Mouse (Mus musculus) lung, embryonic 16.5 days (tissue): ENCODE results near the gene Zdhhc3. TPM values are rescaled to one million over a fixed set of nuclear protein-coding genes. Genes with fewer than 3 reads are reported as not detected.

Source experiments
- ATAC-seq: fragments of 200-750 bp; cut with Nextera tagmentation; 2 replicates; pipeline ENCODE4 v1.8.0; 2017; ENCODE audit warnings: low read depth, mild to moderate bottlenecking, moderate library complexity
- H3K27ac ChIP-seq: fragments of 300-500 bp; sonication (generic); 2 replicates; pipeline ENCODE4 v1.5.1; 2014; ENCODE audit warnings: mild to moderate bottlenecking, control low read depth, low read length
- H3K27me3 ChIP-seq: fragments of 300-500 bp; sonication (generic); 2 replicates; pipeline ENCODE4 v1.6.1; 2014; ENCODE audit warnings: low read depth, low read length, mixed read lengths; ENCODE audit not compliant: control insufficient read depth, insufficient read depth
- H3K36me3 ChIP-seq: fragments of 300-500 bp; sonication (generic); 2 replicates; pipeline ENCODE4 v1.6.1; 2014; ENCODE audit warnings: low read length; ENCODE audit not compliant: control insufficient read depth, insufficient read depth
- H3K4me1 ChIP-seq: fragments of 300-500 bp; sonication (generic); replicated peaks from 2 replicates; pipeline ENCODE4 v1.6.1; 2014; ENCODE audit warnings: low read length, mixed read lengths; ENCODE audit not compliant: control insufficient read depth, insufficient read depth
- H3K4me2 ChIP-seq: fragments of 300-500 bp; sonication (generic); 2 replicates; pipeline ENCODE4 v1.6.1; 2014; ENCODE audit warnings: low read depth, low read length, control low read depth
- H3K4me3 ChIP-seq: fragments of 300-500 bp; sonication (generic); 2 replicates; pipeline ENCODE4 v1.5.1; 2014; ENCODE audit warnings: mild to moderate bottlenecking, low read length, control low read depth
- H3K9ac ChIP-seq: fragments of 300-500 bp; sonication (generic); 2 replicates; pipeline ENCODE4 v1.6.1; 2014; ENCODE audit warnings: low read length, control low read depth
- H3K9me3 ChIP-seq: fragments of 300-500 bp; sonication (generic); 2 replicates; pipeline ENCODE4 v1.6.1; 2016; ENCODE audit warnings: low read length; ENCODE audit not compliant: control insufficient read depth
- WGBS: fragments of 180-500 bp; shearing (Covaris S2); extraction: QIAGEN DNeasy Blood & Tissue Kit; methylation state at CpG from one replicate; pipeline ENCODE4 v1.1.7; 2014; 5-methylcytosine and 5-hydroxymethylcytosine counted together
- polyA plus RNA-seq: library from polyadenylated mRNA; unstranded; fragments of >200 nt; fragmentation: Nextera tagmentation; extraction: Ambion mirVana; gene quantifications from 2 replicates; pipeline ENCODE4 v1.2.1, GENCODE M21; 2015

Gene Zdhhc3
- 74.6 and 76.4 TPM in 2 replicates for polyA plus RNA-seq

DNA sequence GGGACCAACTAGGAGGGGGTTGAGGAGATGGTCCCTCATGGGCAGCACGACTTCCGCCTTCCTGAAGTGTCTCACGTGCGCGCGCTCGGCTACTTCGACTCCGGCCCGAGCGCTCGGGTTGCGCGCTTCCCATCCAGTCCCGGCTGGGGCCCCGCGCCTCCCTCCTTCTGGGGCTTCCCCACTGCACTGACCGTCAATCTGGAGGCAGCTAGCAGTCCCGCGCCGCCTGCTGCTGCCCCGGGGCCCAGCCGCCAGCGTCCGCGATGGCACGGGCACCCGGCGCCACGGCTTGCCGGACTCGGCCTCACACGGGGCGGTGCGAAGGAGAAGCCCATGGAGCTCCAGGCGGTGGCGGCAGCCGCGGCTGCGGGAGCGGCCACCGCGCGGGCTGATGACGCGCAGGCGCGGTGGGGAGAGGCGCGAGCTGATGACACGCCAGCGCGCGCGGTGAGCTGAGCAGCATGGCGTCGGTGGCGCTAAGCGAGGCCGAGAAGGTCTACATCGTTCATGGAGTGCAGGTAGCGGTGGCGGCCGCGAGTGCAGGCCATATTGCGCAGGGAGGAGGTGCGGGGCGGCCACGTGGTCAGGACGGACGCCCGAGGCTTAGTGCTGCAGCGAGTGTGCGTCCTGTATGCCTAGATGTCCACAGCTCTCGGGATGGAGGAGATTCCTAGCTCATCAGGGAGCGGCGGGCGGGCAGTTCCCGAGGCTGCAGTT, at the start of gene Zdhhc3, which contains the start of gene Exosc7:
Zdhhc3 (minus strand) TSS at position 401 of the 717 bp plus-strand sequence.
Exosc7 (plus strand) TSS at position 411 of the 717 bp plus-strand sequence.
- H3K27me3 ChIP-seq: no peaks in the 10 kb centered on the region
- H3K4me1 ChIP-seq: peaks cover 21% of the 10 kb centered on the region
- peak; percentile 94 for ATAC-seq
- no peaks in the 10 kb centered on the region for H3K9me3 ChIP-seq
- H3K27ac ChIP-seq: peak within 1 kb of the TSS; percentile 97
- H3K36me3 ChIP-seq: no peaks in the 10 kb centered on the region
- H3K4me2 ChIP-seq: peak within 1 kb of the TSS; percentile 94
- peak within 1 kb of the TSS; percentile 98 for H3K9ac ChIP-seq
- WGBS: under 1% methylated on average over 77 of the region's 79 CpGs
- H3K4me3 ChIP-seq: peak within 1 kb of the TSS; percentile 98

GRCm38 (mm10) chr9:123161792-123162191, 48.8 kb upstream of the Zdhhc3 start:
- H3K4me3 ChIP-seq: no peak overlapping the region
- H3K9ac ChIP-seq: no peak overlapping the region
- no peak overlapping the region for H3K4me2 ChIP-seq
- ATAC-seq: no peak
- H3K27ac ChIP-seq: no peak overlapping the region
- WGBS: 36% methylated on average over 2 of the region's 2 CpGs
- H3K4me1 ChIP-seq: no peaks in the 10 kb centered on the region
- no peaks in the 10 kb centered on the region for H3K36me3 ChIP-seq
- H3K27me3 ChIP-seq: no peaks in the 10 kb centered on the region
- H3K9me3 ChIP-seq: no peaks in the 10 kb centered on the region

- no peak overlapping the region for H3K4me2 ChIP-seq
- whole genome bisulfite sequencing: 52% methylated on average over 7 of the region's 7 CpGs
- no peaks in the 10 kb centered on the region for H3K36me3 ChIP-seq
- ATAC-seq: no peak
- no peaks in the 10 kb centered on the region for H3K9me3 ChIP-seq
- no peak overlapping the region for H3K4me3 ChIP-seq
- H3K27ac ChIP-seq: no peak overlapping the region
- H3K4me1 ChIP-seq: no peaks in the 10 kb centered on the region
- no peaks in the 10 kb centered on the region for H3K27me3 ChIP-seq
- no peak overlapping the region for H3K9ac ChIP-seq
Measured at GRCm38 (mm10) chr9:123159330-123159729, 46.3 kb upstream of the Zdhhc3 start.

GRCm38 (mm10) chr9:123158125-123158836, 45.3 kb upstream of the Zdhhc3 start:
- no peaks in the 10 kb centered on the region for H3K9me3 ChIP-seq
- no peak overlapping the region; the same call in 1 of the 2 replicates for H3K9ac ChIP-seq
- H3K27ac ChIP-seq: no peak overlapping the region
- H3K4me2 ChIP-seq: no peak overlapping the region
- no peaks in the 10 kb centered on the region for H3K27me3 ChIP-seq
- no peaks in the 10 kb centered on the region for H3K36me3 ChIP-seq
- H3K4me3 ChIP-seq: no peak overlapping the region
- ATAC-seq: no peak
- no peaks in the 10 kb centered on the region for H3K4me1 ChIP-seq
- 48% methylated on average over 8 of the region's 8 CpGs for WGBS

DNA sequence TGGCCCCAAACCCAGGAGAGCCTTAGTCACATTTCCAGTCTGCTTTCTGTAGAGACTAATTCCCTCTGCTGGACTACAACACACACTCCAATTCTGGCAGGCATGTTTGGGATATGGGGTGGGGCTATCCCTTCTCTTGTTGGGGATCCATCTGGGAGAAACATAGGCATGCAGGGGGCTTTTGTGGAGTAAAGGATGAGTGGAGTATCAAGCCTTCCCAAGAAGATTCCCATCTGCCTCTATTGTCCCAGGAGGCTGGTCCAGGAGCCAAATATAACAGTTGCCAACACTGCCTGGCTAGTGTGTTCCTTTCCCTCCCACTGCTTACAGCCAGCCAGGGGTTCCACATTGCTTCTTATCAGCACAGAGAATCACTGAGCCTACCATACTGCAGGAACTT, 44.7 kb upstream of the Zdhhc3 start:
- H3K9me3 ChIP-seq: no peaks in the 10 kb centered on the region
- H3K4me1 ChIP-seq: no peaks in the 10 kb centered on the region
- no peak overlapping the region; the same call in 1 of the 2 replicates for H3K9ac ChIP-seq
- H3K4me3 ChIP-seq: no peak overlapping the region
- no peak overlapping the region for H3K4me2 ChIP-seq
- H3K27me3 ChIP-seq: no peaks in the 10 kb centered on the region
- ATAC-seq: no peak
- no peak overlapping the region for H3K27ac ChIP-seq
- H3K36me3 ChIP-seq: no peaks in the 10 kb centered on the region

GRCm38 (mm10) chr9:123156910-123157361, 43.9 kb upstream of the Zdhhc3 start:
- no peak overlapping the region for H3K27ac ChIP-seq
- H3K4me2 ChIP-seq: peak overlapping the region; percentile 50
- peaks cover 4% of the 10 kb centered on the region for H3K4me1 ChIP-seq
- H3K9me3 ChIP-seq: no peaks in the 10 kb centered on the region
- peak; percentile 75 for ATAC-seq
- peak overlapping the region; percentile 51 for H3K9ac ChIP-seq
- WGBS: 31% methylated on average over 30 of the region's 30 CpGs
- H3K4me3 ChIP-seq: peak overlapping the region; percentile 36
- H3K36me3 ChIP-seq: no peaks in the 10 kb centered on the region
- H3K27me3 ChIP-seq: no peaks in the 10 kb centered on the region

- Histone ChIP-seq H3K27ac (no peak overlapping the region), H3K27me3 (no peaks in the 10 kb centered on the region), H3K36me3 (no peaks in the 10 kb centered on the region), H3K9ac (no peak overlapping the region), H3K4me2 (no peak overlapping the region), H3K4me3 (no peak overlapping the region), H3K4me1 (peaks cover 20% of the 10 kb centered on the region), H3K9me3 (no peaks in the 10 kb centered on the region)
- WGBS: 86% methylated on average over 2 of the region's 2 CpGs
- ATAC-seq: no peak
Measured at GRCm38 (mm10) chr9:123153121-123153520, 40.1 kb upstream of the Zdhhc3 start.

DNA sequence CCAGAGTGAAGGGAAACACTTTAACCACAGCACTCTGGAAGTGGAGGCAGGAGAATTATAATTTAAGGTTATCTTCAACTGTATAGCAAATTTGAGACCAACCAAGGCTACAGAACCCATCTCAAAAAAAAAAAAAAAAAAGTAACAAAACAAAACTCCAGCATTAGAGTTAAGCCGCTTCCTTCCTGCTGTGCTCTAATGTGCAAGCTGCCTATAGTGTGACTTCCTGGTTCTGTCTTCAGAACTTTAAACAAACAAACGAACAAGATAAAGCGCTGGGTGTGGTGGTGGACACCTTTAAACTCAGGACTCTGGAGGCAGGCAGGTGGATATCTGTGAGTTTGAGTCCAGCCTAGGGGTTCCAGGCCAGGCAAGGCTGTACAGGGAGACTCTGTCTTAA, 39.0 kb upstream of the Zdhhc3 start:
- no peaks in the 10 kb centered on the region for H3K27me3 ChIP-seq
- no peak for ATAC-seq
- no peak overlapping the region for H3K4me3 ChIP-seq
- no peak overlapping the region for H3K9ac ChIP-seq
- 41% methylated on average over 3 of the region's 3 CpGs for WGBS
- H3K9me3 ChIP-seq: no peaks in the 10 kb centered on the region
- no peak overlapping the region for H3K4me2 ChIP-seq
- no peaks in the 10 kb centered on the region for H3K36me3 ChIP-seq
- H3K27ac ChIP-seq: no peak overlapping the region
- peaks cover 22% of the 10 kb centered on the region for H3K4me1 ChIP-seq

- Histone ChIP-seq H3K4me2 (no peak overlapping the region), H3K4me1 (peaks cover 22% of the 10 kb centered on the region), H3K9me3 (no peaks in the 10 kb centered on the region), H3K27ac (no peak overlapping the region; the same call in 1 of the 2 replicates), H3K27me3 (no peaks in the 10 kb centered on the region), H3K4me3 (no peak overlapping the region), H3K36me3 (no peaks in the 10 kb centered on the region), H3K9ac (no peak overlapping the region)
- no peak for ATAC-seq
- 19% methylated on average over 1 of the region's 1 CpGs for WGBS
Measured at GRCm38 (mm10) chr9:123151561-123151960, 38.6 kb upstream of the Zdhhc3 start.
